Mouse (Mus musculus) cerebellum, adult 18-20 months (tissue): ENCODE measurements around the gene Gm32687.
"Not testable (repeated sequence)": the region's sequence is repeated elsewhere in the genome, so short reads cannot be mapped to it uniquely, and the experiment has no call there.

Experiments
- DNase-seq, 2 experiments: peaks; one replicate each; pipeline ENCODE4 v3.0.0; 2021

The Gm32687 gene

DNA sequence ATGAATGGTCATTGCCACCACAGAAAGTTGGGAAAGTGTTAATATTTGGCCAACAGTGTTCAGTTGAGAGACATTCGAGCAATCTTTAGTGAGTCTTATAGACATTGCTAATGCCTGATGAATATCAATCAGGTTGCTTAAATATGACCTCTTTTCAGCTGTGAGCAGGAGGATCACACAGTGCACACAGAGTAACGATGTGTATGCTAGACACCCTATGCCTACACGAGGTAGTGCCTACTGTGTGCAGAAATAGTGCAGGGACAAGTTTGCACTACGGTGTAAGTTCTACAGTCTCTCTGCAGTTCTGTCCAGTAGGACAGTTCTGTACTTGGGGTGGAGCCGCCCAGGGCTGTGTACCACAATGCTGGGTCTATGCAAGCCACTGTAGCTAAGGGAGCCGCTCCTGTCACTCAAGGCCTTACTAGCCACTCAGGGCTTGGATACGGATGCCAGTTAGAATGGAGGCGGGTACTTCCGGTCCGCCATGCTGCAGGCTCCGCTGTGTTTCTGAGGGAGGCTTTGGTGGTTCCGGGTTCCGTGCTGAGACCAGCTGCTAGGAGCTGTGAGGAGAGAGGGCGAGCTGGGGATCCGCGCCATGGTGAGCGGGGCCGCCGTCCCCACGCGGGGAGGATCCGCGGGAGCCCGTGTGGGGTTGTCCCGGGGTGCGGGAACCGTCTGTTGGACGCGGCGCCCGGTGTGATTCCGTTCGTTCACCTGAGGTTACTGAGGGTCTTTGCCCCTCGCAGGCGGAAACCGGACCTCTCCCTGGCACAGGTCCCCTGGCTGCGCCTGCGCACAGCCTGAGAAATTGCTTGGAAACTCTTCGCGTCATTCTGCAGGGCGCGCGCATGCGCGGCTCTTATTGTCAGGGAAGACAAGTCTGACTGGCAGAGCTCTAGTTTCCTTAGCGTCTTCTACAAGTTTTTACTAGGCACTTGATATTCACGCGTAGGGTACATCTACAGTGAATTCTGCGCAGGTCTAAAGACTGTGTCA lies at the start of gene Gm32687:
Gene Gm32687 (plus strand): TSS at position 526 of the 999 bp plus-strand sequence.
- peak; percentile 10 to 15 for DNase-seq

GRCm38 (mm10) chr10:81846219-81846618 lies 17.5 kb upstream of the Gm32687 start:
- not testable (repeated sequence) for DNase-seq

GRCm38 (mm10) chr10:81929842-81930743 lies 66.4 kb downstream of the Gm32687 start, which contains the start of gene Zfp781:
Gene Zfp781, minus strand, starts transcription at chr10:81930480.
- not testable (repeated sequence) for DNase-seq
